Mouse (Mus musculus) C2C12 (cell line): ENCODE measurements at regions not wholly inside any gene's neighbourhood (a gene's known extent, or its start where the extent isn't known, plus 50 kb on each side); places are given as distances from the start of the nearest gene placed in this dataset.

Experiments used
- CEBPB ChIP-seq: IDR thresholded peaks from one replicate; pipeline ENCODE4 v1.6.1; 2011; ENCODE audit warnings: low read depth, mild to moderate bottlenecking, control low read depth, moderate library complexity
- CTCF ChIP-seq: IDR thresholded peaks from one replicate; pipeline ENCODE4 v1.5.1; 2011; ENCODE audit not compliant: control insufficient read depth, insufficient read depth, insufficient read length
- FOSL1 ChIP-seq: IDR thresholded peaks from one replicate; pipeline ENCODE4 v1.8.0; 2011; ENCODE audit warnings: mild to moderate bottlenecking, low read length; ENCODE audit not compliant: poor library complexity, insufficient read depth, severe bottlenecking
- MAX ChIP-seq: IDR thresholded peaks from one replicate; pipeline ENCODE4 v1.6.1; 2011; ENCODE audit warnings: mild to moderate bottlenecking, control low read depth
- MYOD1 ChIP-seq: IDR thresholded peaks from one replicate; pipeline ENCODE4 v1.6.1; 2011; ENCODE audit warnings: low read depth; ENCODE audit not compliant: control insufficient read depth, insufficient read length
- MYOG ChIP-seq: IDR thresholded peaks from one replicate; pipeline ENCODE4 v1.6.1; 2011; ENCODE audit not compliant: control insufficient read depth, insufficient read length; ENCODE audit errors: extremely low read depth

DNA sequence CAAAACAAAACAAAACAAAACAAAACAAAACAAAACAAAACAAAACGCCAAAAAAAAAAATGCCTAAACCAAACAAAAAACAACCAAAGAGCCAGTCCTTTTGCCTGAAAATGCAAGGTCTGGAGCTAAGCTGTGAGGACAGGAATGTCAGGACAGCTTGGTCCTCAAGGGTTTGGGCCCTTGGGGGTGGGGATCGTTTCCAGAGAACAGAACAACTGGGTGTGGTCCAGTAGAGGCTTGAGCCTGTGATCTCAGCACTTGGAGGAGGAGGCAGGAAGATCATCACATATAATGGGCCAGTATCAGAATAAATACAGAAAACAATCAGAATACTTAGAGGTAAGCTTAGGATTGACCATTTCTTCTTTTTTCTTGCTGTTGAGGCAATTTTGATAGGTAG is 289.5 kb upstream of the Tgfbr2 start:
- TF ChIP-seq CTCF (no peak), MAX (no peak), MYOG (no peak), CEBPB (no peak), MYOD1 (no peak), FOSL1 (no peak)
